Comparison of ENCODE assay signal across 8 mouse cellular contexts in genomic region chr2:72728699-72729098, GRCm38 (mm10).
DNase-seq lines count a peak whose midpoint lies in the region; ATAC-seq and TF ChIP-seq lines count a peak whose summit lies in the region.

No protein-coding gene starts in this region.

- no peak for TF ChIP-seq POLR2A in lung, adult 2 months (IDR thresholded peaks at IDR 0.05; ENCODE audit: borderline replicate concordance, extremely low read depth, low read depth, low read length)

- ATAC-seq in hindbrain, embryonic 16.5 days: no peak

- peak; percentile 46; the same call in 1 of the 2 replicates for TF ChIP-seq CTCF in lung, adult 2 months (IDR thresholded peaks at IDR 0.05; ENCODE audit: insufficient read depth, low read length)

- peak overlapping the region; percentile 45; the same call in 1 of the 2 replicates for H3K27ac ChIP-seq in hindbrain, embryonic 10.5 days
- no peak overlapping the region for H3K27ac ChIP-seq in hindbrain, embryonic 16.5 days (ENCODE audit: low read depth, low read length)

- no peak overlapping the region for H3K4me2 ChIP-seq in hindbrain, embryonic 16.5 days (ENCODE audit: low read length)

- H3K36me3 ChIP-seq in hindbrain, embryonic 10.5 days: no peaks in the 10 kb centered on the region
- no peaks in the 10 kb centered on the region for H3K36me3 ChIP-seq in hindbrain, embryonic 16.5 days (ENCODE audit: control insufficient read depth, insufficient read depth, low read length)

- no peak overlapping the region for H3K4me3 ChIP-seq in hindbrain, embryonic 10.5 days
- no peak overlapping the region for H3K4me3 ChIP-seq in hindbrain, embryonic 16.5 days (ENCODE audit: low read length)
- no peak overlapping the region for H3K4me3 ChIP-seq in lung, adult 2 months (replicated peaks; ENCODE audit: extremely low read depth, low read depth, low read length)

- no peak overlapping the region for H3K9ac ChIP-seq in hindbrain, embryonic 16.5 days (ENCODE audit: low read depth, low read length)

- no peaks in the 10 kb centered on the region; the same call in 1 of the 2 replicates for H3K27me3 ChIP-seq in hindbrain, embryonic 10.5 days (ENCODE audit: insufficient read depth, poor library complexity, severe bottlenecking)
- no peaks in the 10 kb centered on the region for H3K27me3 ChIP-seq in hindbrain, embryonic 16.5 days (replicated peaks; ENCODE audit: control insufficient read depth, insufficient read depth, low read length)

- H3K9me3 ChIP-seq in hindbrain, embryonic 10.5 days: no peaks in the 10 kb centered on the region
- H3K9me3 ChIP-seq in hindbrain, embryonic 16.5 days (ENCODE audit: control insufficient read depth, low read length): no peaks in the 10 kb centered on the region

- H3K4me1 ChIP-seq in hindbrain, embryonic 10.5 days (replicated peaks): no peaks in the 10 kb centered on the region
- H3K4me1 ChIP-seq in hindbrain, embryonic 16.5 days (ENCODE audit: control insufficient read depth, insufficient read depth, low read depth, low read length): no peaks in the 10 kb centered on the region
- no peaks in the 10 kb centered on the region for H3K4me1 ChIP-seq in lung, adult 2 months (ENCODE audit: control insufficient read depth, insufficient read depth, low read length)

- peak; percentile 39 for DNase-seq in hindbrain, embryonic 10.5 days (ENCODE audit: low spot score)
- DNase-seq in CD4-positive, CD25-positive, alpha-beta regulatory T cell, adult 2 months (ENCODE audit: low read depth, low spot score): peak; percentile 73
- peak; percentile 57 for DNase-seq in adrenal gland, postnatal 25 days
- peak; percentile 28 for DNase-seq in embryo, embryonic 9.5 days (ENCODE audit: extremely low spot score)
- peak; percentile 63 for DNase-seq in kidney, postnatal 10 days
- peak; percentile 17 for DNase-seq in lung, adult 2 months
- DNase-seq in thymus, postnatal 0 days (ENCODE audit: low spot score): peak; percentile 56

- 52% methylated on average over 3 of the region's 3 CpGs for WGBS in hindbrain, embryonic 10.5 days
- 48% methylated on average over 3 of the region's 3 CpGs for WGBS in hindbrain, embryonic 16.5 days
- 44% methylated on average over 3 of the region's 3 CpGs for WGBS in lung, adult 2 months

Comparison
In these comparisons a context has a peak if more than half of its experiments do, and no peak if none do; other contexts are left out.
1. DNase-seq: peak in every context shown above with its lines; median percentile 73 in CD4-positive, CD25-positive, alpha-beta regulatory T cell, adult 2 months; 63 in kidney, postnatal 10 days; 57 in adrenal gland, postnatal 25 days; 56 in thymus, postnatal 0 days; 39 in hindbrain, embryonic 10.5 days; 28 in embryo, embryonic 9.5 days; 17 in lung, adult 2 months.